Mouse (Mus musculus) liver, embryonic 11.5 days (tissue): ENCODE measurements around the gene Ptpdc1. TPM values are rescaled to one million over a fixed set of nuclear protein-coding genes. Genes with fewer than 3 reads are reported as not detected.

ENCODE experiments used
- ATAC-seq: fragments of 200-750 bp; cut with Nextera tagmentation; replicated peaks from 2 replicates; pipeline ENCODE4 v1.8.0; 2017; ENCODE audit warnings: moderate number of reproducible peaks, mild to moderate bottlenecking, moderate TSS enrichment, moderate library complexity; ENCODE audit not compliant: low FRiP score
- DNase-seq: peaks from one replicate; pipeline ENCODE4 v3.0.0-alpha.2; 2017; ENCODE audit warnings: low spot score
- H3K27ac ChIP-seq: fragments of 300-500 bp; sonication (generic); 2 replicates; pipeline ENCODE4 v1.5.1; 2014; ENCODE audit warnings: mild to moderate bottlenecking, low read depth, low read length, control low read depth
- H3K27me3 ChIP-seq: fragments of 300-500 bp; sonication (generic); replicated peaks from 2 replicates; pipeline ENCODE4 v1.6.1; 2014; ENCODE audit warnings: low read length, mixed read lengths; ENCODE audit not compliant: control insufficient read depth, insufficient read depth
- H3K36me3 ChIP-seq: fragments of 300-500 bp; sonication (generic); 2 replicates; pipeline ENCODE4 v1.6.1; 2014; ENCODE audit warnings: mild to moderate bottlenecking, low read length, moderate library complexity, mixed read lengths; ENCODE audit not compliant: control insufficient read depth, insufficient read depth
- H3K4me1 ChIP-seq: fragments of 300-500 bp; sonication (generic); replicated peaks from 2 replicates; pipeline ENCODE4 v1.6.1; 2014; ENCODE audit warnings: low read length, mixed read lengths; ENCODE audit not compliant: control insufficient read depth, insufficient read depth
- H3K4me2 ChIP-seq: fragments of 300-500 bp; sonication (generic); 2 replicates; pipeline ENCODE4 v1.6.1; 2014; ENCODE audit warnings: mild to moderate bottlenecking, control low read depth, moderate library complexity
- H3K4me3 ChIP-seq: fragments of 300-500 bp; sonication (generic); 2 replicates; pipeline ENCODE4 v1.5.1; 2014; ENCODE audit warnings: low read depth, low read length, control low read depth
- H3K9ac ChIP-seq: fragments of 300-500 bp; sonication (generic); 2 replicates; pipeline ENCODE4 v1.6.1; 2014; ENCODE audit warnings: low read depth, low read length, control low read depth
- H3K9me3 ChIP-seq: fragments of 300-500 bp; sonication (generic); 2 replicates; pipeline ENCODE4 v1.6.1; 2016; ENCODE audit warnings: low read length, inconsistent platforms, mixed read lengths; ENCODE audit not compliant: control insufficient read depth
- WGBS: fragments of 180-500 bp; shearing (Covaris S2); extraction: QIAGEN DNeasy Blood & Tissue Kit; methylation state at CpG from one replicate; pipeline ENCODE4 v1.1.7; 2014; 5-methylcytosine and 5-hydroxymethylcytosine counted together
- polyA plus RNA-seq: library from polyadenylated mRNA; unstranded; fragments of >200 nt; fragmentation: Nextera tagmentation; extraction: Ambion mirVana; gene quantifications from 2 replicates; pipeline ENCODE4 v1.2.1, GENCODE M21; 2014

The Ptpdc1 gene
- polyA plus RNA-seq, 1 experiment from 2014 or later = 3.4 TPM

DNA sequence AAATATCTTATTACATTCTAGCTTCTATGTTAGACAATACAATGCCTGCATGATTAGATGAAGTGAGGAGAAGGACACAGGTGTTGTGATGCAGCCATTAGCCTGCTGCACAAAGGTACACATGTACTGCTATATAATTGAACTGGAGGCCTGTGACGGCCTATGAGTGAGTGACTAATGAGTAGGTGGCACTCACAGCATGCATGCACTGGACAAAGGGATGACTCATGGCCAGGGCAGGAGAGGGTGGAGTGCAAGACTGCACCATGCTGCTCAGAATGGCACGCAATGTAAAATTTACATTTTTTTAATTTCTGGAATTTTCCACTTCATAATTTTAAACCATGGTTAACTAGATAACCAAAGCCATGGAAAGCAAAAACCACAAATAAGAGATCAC is 10.9 kb downstream of the Ptpdc1 start:
- 81% methylated on average over 2 of the region's 2 CpGs for WGBS
- H3K27ac ChIP-seq = no peak overlapping the region
- H3K36me3 ChIP-seq = no peaks in the 10 kb centered on the region
- H3K9ac ChIP-seq = no peak overlapping the region
- H3K4me2 ChIP-seq = no peak overlapping the region
- no peaks in the 10 kb centered on the region for H3K27me3 ChIP-seq
- H3K4me3 ChIP-seq = no peak overlapping the region
- H3K4me1 ChIP-seq = no peaks in the 10 kb centered on the region
- ATAC-seq (no peak), DNase-seq (no peak)
- H3K9me3 ChIP-seq = peaks cover 11% of the 10 kb centered on the region; the same call in 1 of the 2 replicates

DNA sequence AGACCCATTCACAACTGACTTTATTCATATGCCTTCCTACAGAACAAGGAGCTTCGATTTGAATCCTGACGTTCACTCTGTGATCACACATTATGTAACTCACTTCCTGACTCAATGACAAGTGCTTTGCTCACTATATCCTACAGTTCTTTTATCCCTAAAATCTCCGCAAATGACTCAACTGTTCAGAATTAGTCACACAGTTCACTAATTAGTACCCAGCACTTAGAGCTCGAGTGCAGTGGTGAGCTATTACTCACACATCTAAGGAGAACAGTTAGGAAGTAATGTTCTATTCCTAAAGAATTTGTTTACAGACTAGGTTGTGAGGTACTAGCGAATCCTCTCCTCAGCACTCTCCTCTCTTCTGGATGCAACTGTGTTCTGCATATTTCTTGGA is 16.4 kb downstream of the Ptpdc1 start:
- DNase-seq = no peak
- 69% methylated on average over 5 of the region's 5 CpGs for WGBS
- no peaks in the 10 kb centered on the region for H3K9me3 ChIP-seq
- no peaks in the 10 kb centered on the region for H3K27me3 ChIP-seq
- no peak overlapping the region for H3K9ac ChIP-seq
- H3K4me2 ChIP-seq = no peak overlapping the region
- no peak for ATAC-seq
- no peaks in the 10 kb centered on the region for H3K4me1 ChIP-seq
- H3K4me3 ChIP-seq = no peak overlapping the region
- no peaks in the 10 kb centered on the region for H3K36me3 ChIP-seq
- no peak overlapping the region for H3K27ac ChIP-seq

DNA sequence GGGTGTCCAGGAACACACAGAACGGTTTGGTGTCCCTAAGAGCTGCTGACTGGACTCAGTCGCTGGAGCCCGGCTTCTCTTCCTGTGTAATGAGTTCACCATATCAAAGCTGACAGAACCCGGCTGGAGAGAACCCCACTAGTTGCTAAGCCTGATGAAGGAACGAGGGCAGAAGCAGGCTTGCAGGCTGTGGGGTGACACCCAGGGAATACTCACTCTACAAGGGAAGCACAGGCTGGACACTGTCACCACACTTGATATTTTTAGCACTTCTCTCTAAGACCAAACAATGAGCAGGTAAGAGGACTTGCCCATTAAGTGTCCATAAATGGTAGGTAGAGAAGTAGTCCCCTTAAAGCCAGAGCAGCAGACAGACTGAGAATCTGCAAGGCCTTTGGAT is 20.9 kb downstream of the Ptpdc1 start:
- Histone ChIP-seq H3K9me3 (no peaks in the 10 kb centered on the region), H3K36me3 (no peaks in the 10 kb centered on the region), H3K4me1 (no peaks in the 10 kb centered on the region), H3K9ac (no peak overlapping the region), H3K27ac (no peak overlapping the region), H3K27me3 (no peaks in the 10 kb centered on the region), H3K4me3 (no peak overlapping the region), H3K4me2 (no peak overlapping the region)
- 76% methylated on average over 5 of the region's 5 CpGs for WGBS
- ATAC-seq (no peak), DNase-seq (no peak)

DNA sequence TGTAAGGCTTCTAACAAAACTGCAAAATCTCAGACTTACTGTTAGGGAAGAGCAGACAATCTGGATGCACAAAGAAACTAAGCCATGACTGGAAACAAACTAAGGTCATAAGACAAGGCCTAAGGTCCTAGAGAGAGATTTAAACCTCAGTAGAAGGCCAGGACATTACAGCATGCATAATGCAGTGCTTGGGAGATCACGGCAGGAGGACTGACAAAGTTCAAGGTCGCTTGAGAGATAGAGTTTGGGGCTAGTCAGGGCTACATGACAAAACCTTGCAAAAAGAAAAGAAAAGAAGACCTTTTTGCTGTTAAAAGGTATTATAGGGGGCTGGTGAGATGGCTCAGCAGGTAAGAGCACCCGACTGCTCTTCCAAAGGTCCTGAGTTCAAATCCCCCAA is 22.2 kb downstream of the Ptpdc1 start:
- H3K27ac ChIP-seq = no peak overlapping the region
- H3K9ac ChIP-seq = no peak overlapping the region
- no peak for ATAC-seq
- no peak overlapping the region for H3K4me3 ChIP-seq
- DNase-seq = no peak
- no peaks in the 10 kb centered on the region for H3K27me3 ChIP-seq
- 72% methylated on average over 3 of the region's 3 CpGs for WGBS
- no peaks in the 10 kb centered on the region for H3K9me3 ChIP-seq
- H3K36me3 ChIP-seq = no peaks in the 10 kb centered on the region
- no peaks in the 10 kb centered on the region for H3K4me1 ChIP-seq
- H3K4me2 ChIP-seq = no peak overlapping the region

DNA sequence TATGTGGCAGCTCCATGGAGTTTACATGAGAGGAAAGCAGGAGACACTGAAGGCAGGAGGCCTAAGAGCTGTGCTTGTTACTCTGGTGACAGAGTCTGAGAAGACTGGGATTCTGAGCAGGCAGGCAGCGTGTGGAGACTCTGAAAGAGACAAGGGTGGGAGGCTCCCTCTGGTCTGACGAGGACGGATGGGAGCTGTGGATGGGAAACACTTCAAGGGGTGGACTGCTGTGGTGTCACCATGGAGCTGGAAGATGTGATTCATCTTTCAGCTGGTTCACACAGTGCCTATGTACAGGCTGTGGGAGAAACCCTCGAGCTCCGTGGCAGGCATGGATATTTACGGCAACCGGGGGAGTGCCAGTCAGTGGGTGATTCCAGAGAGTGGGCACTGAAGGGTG is 30.9 kb downstream of the Ptpdc1 start:
- H3K27ac ChIP-seq = no peak overlapping the region
- H3K4me2 ChIP-seq = no peak overlapping the region
- no peaks in the 10 kb centered on the region for H3K27me3 ChIP-seq
- no peak overlapping the region for H3K9ac ChIP-seq
- ATAC-seq (no peak), DNase-seq (no peak)
- H3K4me1 ChIP-seq = no peaks in the 10 kb centered on the region
- no peaks in the 10 kb centered on the region for H3K36me3 ChIP-seq
- 71% methylated on average over 7 of the region's 7 CpGs for WGBS
- H3K4me3 ChIP-seq = no peak overlapping the region
- no peaks in the 10 kb centered on the region for H3K9me3 ChIP-seq

DNA sequence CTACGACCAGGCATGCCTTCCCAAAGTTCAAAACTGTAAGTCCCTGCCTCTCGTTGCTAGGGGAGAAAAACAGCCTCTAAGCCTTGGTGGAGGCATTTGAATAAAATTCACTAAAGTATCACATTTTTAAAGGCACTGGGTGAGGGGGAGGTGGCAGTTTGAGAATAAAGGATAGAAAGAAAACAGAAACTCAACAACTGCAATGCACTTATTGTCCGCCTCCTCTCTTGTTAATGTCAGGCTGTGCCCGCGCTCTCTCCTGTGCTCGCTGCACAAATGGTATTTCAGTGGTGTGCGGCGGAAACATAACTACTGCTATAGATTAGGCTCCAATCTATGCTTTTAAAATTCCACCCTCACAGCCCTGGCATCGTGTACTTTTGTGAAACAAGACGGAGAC is 31.4 kb downstream of the Ptpdc1 start:
- 79% methylated on average over 10 of the region's 10 CpGs for WGBS
- DNase-seq = no peak
- H3K27me3 ChIP-seq = no peaks in the 10 kb centered on the region

DNA sequence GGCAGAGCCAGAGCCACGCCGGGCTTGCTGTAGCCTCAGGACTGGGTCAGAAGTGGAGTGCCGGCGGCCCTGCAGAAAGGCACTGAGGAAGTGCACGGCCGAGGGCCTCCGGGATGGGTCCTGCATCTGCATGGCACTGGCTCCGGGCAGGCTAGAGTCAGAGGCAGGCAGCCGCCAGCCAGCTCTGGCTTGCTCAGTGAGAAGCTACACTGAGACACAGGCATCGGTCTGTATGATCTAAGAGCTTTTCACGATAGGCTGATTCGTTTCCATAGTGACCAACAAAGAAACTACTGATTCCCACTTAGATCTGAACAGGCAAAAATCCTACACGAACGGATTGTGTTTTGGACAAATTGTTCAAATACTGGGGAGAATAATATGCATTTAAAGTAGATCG is 32.3 kb downstream of the Ptpdc1 start:
- 61% methylated on average over 15 of the region's 15 CpGs for WGBS
- Histone ChIP-seq H3K27ac (no peak overlapping the region), H3K4me3 (no peak overlapping the region), H3K4me2 (no peak overlapping the region), H3K27me3 (no peaks in the 10 kb centered on the region), H3K4me1 (no peaks in the 10 kb centered on the region), H3K9me3 (no peaks in the 10 kb centered on the region), H3K36me3 (no peaks in the 10 kb centered on the region), H3K9ac (no peak overlapping the region)
- ATAC-seq (no peak), DNase-seq (no peak)

More for the DNA sequence above, 31.4 kb downstream of the Ptpdc1 start:
- Histone ChIP-seq H3K4me3 (no peak overlapping the region), H3K4me1 (no peaks in the 10 kb centered on the region), H3K9me3 (no peaks in the 10 kb centered on the region), H3K27ac (no peak overlapping the region), H3K36me3 (no peaks in the 10 kb centered on the region), H3K4me2 (no peak overlapping the region), H3K9ac (no peak overlapping the region)
- ATAC-seq = no peak

DNA sequence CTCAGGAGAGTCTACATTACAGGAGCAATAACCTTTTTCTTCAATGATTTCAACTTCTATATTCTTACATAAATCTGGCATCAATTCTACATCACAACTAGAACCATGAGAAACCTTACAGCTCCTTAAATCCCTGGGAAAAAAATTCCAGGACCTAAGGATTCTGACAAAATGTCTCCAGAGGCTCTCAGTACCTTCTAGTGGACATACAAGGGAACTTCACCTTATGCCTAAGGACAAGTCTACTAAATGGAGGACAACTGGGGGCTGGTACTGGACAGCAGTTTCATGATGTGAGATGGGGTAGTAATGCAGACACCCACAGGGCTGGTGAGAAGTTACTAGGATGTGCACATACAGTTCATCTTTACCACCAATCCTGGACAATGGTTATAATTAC is 34.7 kb downstream of the Ptpdc1 start:
- Histone ChIP-seq H3K9ac (no peak overlapping the region), H3K9me3 (no peaks in the 10 kb centered on the region), H3K4me2 (no peak overlapping the region), H3K4me1 (no peaks in the 10 kb centered on the region), H3K27ac (no peak overlapping the region), H3K4me3 (no peak overlapping the region), H3K36me3 (no peaks in the 10 kb centered on the region), H3K27me3 (no peaks in the 10 kb centered on the region)
- DNase-seq (no peak), ATAC-seq (no peak)

DNA sequence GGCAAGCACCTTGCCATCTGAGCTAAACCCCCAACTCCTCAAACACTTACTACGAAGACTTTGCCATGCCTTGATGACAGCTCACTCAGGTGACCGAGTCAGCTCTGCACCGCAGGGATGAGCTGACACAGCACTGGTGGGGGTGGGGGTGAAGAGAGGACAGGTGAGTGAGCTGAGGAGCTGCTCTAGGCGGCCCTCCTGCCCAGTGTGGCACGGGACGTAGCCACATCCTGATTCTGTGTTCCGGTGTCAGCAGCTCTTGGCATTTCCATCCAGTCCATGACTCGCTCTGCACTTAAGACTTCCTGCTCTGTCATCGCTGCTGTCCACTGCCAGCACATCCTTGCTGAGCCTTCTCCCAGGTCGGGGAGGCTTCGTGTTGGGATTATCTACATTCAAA is 38.1 kb downstream of the Ptpdc1 start:
- Histone ChIP-seq H3K27me3 (no peaks in the 10 kb centered on the region), H3K9me3 (no peaks in the 10 kb centered on the region), H3K36me3 (no peaks in the 10 kb centered on the region), H3K4me2 (no peak overlapping the region), H3K27ac (no peak overlapping the region), H3K4me1 (no peaks in the 10 kb centered on the region), H3K9ac (no peak overlapping the region), H3K4me3 (no peak overlapping the region)
- 74% methylated on average over 11 of the region's 11 CpGs for WGBS
- ATAC-seq (no peak), DNase-seq (no peak)
